Mouse (Mus musculus) heart, postnatal 36 days (tissue): ENCODE results near the gene Arhgap35. TPM values are rescaled to one million over a fixed set of nuclear protein-coding genes. Genes with fewer than 3 reads are reported as not detected.

Experiments used
- DNase-seq, 2 experiments: peaks; one replicate each; pipeline ENCODE4 v3.0.0; 2021 to 2022
- intact Hi-C: fragments of 180-260 bp; cut with DNase I; formaldehyde crosslinking; loops from one replicate; pipeline ENCODE4 v1.15.1; 2025
- total RNA-seq, 2 experiments: library from RNA; stranded (reverse); gene quantifications; 2 replicates each; pipeline ENCODE4 v1.2.3; 2021

The Arhgap35 gene
- total RNA-seq, 2 experiments from 2014 or later = 32.0 to 35.1 TPM

- DNase-seq = no peak
- intact Hi-C loops = no loop called here
These were observed 77.4 kb downstream of the Arhgap35 start for GRCm38 (mm10) chr7:16537220-16537903.

DNA sequence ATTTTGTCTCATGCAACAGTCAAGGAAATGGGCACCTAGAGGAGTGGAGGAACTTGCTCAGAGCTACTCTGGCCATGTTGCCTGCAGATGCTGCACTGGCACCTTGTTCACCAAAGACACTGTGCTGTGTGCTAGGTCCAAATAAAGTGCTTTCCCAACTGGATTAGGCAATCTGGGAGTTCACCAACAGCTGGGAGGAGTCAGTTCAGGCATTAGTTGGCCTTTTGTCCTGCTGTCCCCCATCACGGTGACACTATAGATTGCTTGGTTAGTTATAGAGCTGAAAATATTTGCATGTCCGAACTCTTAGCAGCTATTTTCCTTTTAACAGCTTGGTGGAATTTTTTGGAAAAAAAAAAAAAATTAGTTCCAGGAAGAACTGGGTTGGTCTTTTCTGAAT lies 88.8 kb downstream of the Arhgap35 start:
- peak in 1 of 2 experiments; percentile 16 for DNase-seq
- intact Hi-C loops = no loop called here

DNA sequence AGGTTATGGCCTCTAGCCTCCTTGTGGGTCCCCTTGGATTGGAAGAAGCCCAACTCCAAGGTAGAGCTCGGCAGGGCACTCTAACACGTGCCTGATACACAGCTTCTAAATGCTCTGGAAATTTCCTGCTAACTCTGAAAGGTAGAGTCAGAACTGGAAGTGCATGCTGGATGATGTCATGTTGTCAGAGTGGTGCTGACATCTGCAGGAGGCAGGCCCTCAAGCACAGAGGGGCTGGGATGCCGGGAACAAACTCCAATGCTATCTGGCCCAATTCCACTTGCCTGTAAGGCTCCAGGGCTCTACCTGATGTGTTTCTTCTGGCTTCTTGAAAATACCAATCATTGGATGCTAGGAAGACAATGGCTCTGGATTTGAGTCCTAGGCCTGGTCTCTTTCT lies 89.3 kb downstream of the Arhgap35 start:
- DNase-seq = peak in 1 of 2 experiments; percentile 10

GRCm38 (mm10) chr7:16524308-16524707 lies 90.5 kb downstream of the Arhgap35 start:
- peak; percentile 53 to 61 for DNase-seq
- intact Hi-C loops = no loop called here

More for the DNA sequence above, 89.3 kb downstream of the Arhgap35 start:
- intact Hi-C loops = no loop called here

- intact Hi-C loops = no loop called here
- DNase-seq = no peak
These were observed 95.5 kb downstream of the Arhgap35 start for GRCm38 (mm10) chr7:16519310-16519709.

DNA sequence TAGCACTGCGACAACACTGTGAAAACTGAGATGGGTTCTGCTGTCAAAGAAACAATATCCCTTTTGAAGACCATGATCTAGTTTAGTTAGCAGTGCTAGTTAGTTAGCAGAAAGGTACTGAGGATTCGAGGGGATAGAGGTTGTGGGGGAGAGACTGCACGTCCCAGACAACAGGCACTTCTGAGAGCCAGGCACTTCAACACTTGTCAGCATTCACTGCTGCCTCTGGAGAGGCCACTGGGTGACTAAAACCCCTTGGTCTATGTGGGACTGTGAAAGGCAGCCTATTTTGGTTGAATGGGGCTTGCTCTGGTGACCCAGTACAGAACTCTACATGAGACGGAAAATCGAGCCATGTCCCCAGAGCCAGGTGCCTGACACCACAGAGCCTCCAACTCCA lies 97.6 kb downstream of the Arhgap35 start:
- no peak for DNase-seq

DNA sequence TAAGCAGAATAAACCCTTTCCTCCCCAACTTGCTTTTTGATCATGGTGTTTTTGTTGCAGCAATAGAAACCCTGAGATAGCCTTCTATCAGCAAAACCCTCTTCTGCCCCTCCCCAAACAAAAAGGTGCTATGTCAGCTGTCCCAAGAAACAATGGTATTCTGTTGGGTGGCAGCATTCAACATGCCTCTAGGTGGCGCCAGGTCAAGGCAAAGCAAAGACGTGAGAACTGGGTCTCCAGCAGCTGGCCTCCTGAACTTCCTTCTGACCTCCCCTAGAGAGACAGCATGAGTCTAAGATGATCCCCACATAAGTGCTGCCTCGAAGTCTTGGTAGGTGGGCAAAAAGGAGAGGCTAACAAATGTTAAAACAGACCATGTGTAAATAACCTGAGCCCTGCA lies 107.5 kb downstream of the Arhgap35 start:
- intact Hi-C loops = loop anchor here (1.0 kb wide), 1 partner anchor 109 kb away; no protein-coding TSS in a partner anchor
- DNase-seq = peak; percentile 67 to 71

More for the DNA sequence above, 97.6 kb downstream of the Arhgap35 start:
- intact Hi-C loops = no loop called here

DNA sequence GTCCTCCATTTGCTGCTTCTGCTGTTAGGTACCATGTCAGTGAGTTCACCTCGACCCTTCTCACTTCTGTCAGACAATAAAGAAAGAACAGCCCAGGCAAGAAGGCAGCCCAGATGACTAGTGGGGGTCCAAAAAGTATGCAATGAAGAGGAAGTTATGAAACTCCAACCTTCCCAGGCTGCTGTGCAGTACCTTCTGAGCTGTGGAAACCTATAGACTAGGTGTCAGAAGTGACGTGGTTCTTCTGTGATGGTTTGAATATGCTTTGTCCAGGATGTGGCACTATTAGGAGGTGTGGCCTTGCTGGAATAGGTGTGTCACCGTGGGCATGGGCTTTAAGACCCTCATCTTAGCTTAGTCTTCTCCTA lies 109.6 kb downstream of the Arhgap35 start:
- intact Hi-C loops = no loop called here
- no peak for DNase-seq

DNA sequence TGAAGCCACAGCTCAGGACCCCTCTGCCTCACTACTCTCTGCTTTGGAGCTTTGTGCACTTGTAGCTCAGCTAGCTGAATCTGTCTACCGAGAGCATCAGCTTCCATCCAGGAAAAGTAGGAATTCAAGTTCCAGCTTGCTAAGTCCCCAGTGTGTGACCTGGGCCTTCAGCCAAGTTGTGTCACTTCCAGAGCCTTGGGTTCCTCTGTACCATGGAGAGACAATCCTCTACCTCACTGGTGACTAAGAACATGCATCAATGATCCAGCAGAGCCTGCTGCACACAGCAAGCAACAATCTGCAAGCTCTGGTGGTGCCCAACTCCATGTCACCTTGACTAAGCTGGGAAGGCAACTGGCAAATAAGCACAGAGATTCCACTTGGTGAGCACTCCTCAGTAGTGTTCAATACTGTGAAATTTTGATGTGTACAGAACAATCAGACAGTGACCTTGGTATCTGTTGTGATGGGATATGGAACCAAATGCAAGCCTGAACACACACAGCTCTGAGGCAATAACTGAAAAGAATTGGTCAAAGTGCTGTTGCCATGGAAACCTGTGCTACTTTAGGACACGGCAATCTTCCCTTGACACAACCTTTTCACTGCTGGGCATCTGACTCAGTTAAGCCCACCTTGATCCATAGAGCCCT lies 110.1 kb downstream of the Arhgap35 start:
- intact Hi-C loops = no loop called here
- DNase-seq = peak; percentile 28 to 44

GRCm38 (mm10) chr7:16501571-16501970 lies 113.2 kb downstream of the Arhgap35 start:
- intact Hi-C loops = no loop called here
- no peak for DNase-seq

DNA sequence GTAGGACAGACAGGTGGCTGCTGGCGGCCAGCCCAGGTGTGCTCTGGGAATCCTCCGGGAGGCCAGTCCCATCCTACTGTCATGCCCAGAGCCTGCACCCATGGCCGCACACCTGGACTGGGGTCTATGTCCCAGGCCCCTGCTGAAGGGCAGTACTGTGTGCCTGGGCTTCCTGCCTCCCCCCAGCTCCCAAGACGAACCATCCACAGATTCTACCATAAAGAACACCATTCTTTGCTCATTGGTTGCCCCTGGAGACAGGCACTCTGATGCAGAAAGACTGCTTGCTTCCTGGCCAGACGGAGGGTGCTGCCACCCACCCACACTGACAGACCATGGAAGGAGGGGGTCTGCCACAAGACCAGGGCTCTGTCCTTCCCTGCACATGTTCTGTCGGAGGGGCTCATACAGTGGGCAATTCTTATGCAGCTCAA lies 115.1 kb downstream of the Arhgap35 start:
- intact Hi-C loops = no loop called here
- no peak for DNase-seq

GRCm38 (mm10) chr7:16496260-16496659 lies 118.5 kb downstream of the Arhgap35 start:
- intact Hi-C loops = no loop called here
- no peak for DNase-seq

DNA sequence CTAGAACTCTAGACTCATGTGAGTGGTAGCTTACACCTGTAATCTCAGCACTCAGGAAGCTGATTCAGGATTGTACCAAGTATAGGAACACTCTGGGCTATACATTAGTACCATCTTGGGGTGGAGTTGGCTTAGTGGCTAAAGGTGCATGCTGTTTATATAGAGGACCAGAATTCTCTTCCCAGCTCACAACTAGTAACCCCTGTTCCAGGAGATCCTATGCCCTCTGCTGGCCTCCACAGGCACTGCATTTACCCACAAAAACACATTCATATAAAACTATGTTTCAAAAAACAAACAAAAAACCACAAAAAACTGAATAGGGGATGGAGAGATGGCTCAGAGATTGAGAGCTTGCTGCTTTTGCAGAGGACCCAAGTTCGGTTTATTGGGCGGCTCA lies 121.4 kb downstream of the Arhgap35 start:
- intact Hi-C loops = no loop called here

DNA sequence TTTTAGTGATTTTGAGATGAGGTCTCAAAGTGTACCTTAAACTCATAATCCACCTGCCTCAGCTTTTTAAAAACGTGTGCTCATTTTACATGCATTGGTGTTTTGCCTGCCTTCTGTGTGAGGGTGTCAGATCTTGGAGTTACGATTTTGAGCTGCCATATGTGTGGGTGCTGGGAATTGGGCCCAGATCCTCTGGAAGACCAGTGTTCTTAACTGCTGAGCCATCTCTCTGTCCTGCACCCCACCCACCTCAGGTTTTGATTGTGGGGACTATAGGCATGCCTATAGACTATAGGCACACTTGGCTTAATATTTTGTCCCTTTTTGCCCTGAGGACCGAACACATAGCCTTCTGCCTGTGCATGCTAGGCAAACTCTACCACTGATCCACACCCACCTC lies 122.6 kb downstream of the Arhgap35 start:
- no peak for DNase-seq
- intact Hi-C loops = no loop called here

More for the DNA sequence above, 121.4 kb downstream of the Arhgap35 start:
- DNase-seq = peak; percentile 35 to 63

DNA sequence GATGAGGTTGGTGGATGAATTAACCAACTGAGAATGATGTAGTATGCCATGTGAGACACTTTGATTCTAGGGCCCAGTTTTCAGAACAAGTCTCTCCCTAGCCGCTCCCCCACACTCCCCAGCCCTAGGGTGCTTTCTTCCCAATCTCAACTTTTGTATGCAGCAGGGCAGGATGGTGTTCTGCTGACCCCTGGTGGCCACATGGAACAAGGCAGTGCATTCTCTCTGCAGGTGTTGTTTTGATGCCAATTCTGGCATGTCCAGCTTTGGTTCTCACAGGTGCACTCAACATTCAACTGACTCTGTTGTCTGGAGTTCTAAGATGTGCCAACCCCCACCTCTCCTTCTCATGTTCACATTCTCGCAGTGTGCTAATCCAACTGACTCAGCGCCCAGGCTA lies 123.0 kb downstream of the Arhgap35 start:
- intact Hi-C loops = loop anchor here (1.0 to 2.0 kb wide), 2 partner anchors 26 to 127 kb away; no protein-coding TSS in a partner anchor

GRCm38 (mm10) chr7:16489948-16490347 lies 124.8 kb downstream of the Arhgap35 start:
- intact Hi-C loops = loop anchor here (2.0 kb wide), 1 partner anchor 129 kb away; no protein-coding TSS in a partner anchor
- DNase-seq = peak in 1 of 2 experiments; percentile 50

More for the DNA sequence above, 123.0 kb downstream of the Arhgap35 start:
- DNase-seq = peak; percentile 62 to 72

DNA sequence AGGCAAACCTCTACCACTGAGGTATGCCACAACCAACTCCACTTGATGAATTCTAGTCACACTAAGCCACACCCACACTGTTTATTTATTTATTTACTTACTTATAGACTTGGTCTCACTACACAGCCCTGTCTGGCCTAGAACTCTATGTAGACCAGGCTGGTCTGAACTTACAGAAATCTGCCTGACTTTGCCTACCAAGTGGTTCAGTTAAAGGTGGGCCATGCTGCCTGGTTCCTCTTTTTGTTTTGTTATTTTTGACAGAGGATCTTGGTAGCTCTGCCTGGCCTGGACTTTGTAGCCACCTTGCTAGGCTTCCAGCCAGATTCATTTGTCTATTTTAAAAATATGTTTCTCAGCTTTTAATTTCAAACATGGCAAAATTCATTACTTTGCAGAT lies 126.0 kb downstream of the Arhgap35 start:
- no peak for DNase-seq
- intact Hi-C loops = no loop called here

DNA sequence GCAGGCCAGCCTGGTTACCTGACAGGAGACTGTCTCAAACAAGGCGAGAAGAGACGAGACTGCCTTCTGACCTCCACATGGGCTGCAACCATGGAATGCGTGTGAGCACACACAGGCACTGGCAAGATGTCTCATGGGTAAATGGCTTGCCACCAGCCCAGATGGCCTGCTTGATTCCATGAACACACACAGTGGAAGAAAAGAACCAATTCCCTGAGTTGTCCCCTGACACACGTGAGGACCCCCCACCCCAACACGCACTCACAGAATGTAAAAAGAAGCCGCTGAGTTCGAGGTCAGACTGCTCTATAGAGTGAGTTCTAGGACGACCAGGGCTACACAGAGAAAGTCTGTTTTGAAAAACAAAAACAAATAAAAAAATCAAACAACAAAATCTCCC lies 137.2 kb downstream of the Arhgap35 start, which contains the start of gene Npas1:
Npas1 (minus strand) TSS at position 101 of the 400 bp plus-strand sequence.
- intact Hi-C loops = no loop called here
- DNase-seq = no peak

DNA sequence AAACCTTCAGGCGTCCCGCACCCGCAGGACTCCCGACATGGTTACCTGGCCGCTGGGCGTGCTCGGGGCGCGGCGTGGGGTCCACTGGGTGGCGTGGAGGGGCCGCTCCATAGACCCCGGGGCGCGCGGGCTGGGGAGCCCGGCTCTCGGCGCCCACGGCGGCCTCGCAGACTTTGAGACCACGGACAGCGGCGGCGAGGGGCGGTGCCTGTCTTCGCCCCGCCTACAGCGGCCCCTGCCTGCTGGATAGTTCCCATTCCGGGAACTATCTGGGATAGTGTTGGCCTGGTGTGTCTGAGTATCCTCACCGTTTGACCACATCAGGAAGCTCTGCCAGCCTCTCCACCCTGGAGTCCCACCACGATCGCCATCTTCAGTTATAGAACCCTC lies 138.2 kb downstream of the Arhgap35 start:
- DNase-seq = no peak
- intact Hi-C loops = no loop called here

DNA sequence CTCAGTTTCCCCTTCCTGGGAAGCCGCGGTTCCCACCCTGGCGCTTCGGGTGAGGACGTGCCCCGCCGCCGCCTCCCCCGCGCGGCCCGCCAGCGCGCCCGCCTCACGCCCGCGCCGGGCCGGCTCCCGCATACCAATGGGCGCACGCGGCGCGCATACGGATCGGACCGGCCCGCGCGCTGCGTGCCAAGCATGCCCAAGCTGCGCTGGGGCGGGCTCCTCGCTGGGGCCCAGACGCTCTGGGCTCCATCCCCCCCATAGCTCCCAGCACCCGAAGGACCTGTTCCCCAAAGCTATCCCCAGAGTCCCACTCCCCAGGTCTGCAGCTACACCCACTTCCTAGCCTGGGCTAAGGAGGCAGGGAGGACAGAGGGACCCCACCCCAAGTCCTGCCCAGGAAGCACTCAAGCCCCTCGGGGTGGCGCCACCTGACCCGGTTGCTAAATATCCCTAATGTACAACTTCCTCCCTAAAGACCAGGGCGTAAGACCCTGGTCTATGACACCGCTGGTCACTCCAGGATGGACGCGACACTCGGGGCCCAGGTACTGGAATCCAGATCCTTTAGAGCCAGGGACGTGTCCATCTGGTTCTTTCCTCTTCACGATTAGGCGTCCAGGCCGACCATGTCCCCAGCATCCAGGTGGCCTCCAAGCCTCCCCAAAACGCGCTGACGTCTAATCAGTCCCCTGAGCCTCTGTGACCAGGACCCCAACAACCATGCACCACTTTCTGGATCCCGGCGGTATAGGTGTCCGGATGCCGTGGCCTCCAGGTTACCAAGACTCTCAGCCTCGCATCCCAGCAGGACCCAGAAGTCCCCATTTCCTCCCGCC lies 138.8 kb downstream of the Arhgap35 start:
- intact Hi-C loops = no loop called here
- DNase-seq = no peak

GRCm38 (mm10) chr7:16475321-16475720 lies 139.5 kb downstream of the Arhgap35 start:
- intact Hi-C loops = no loop called here
- no peak for DNase-seq
